Mouse (Mus musculus) heart, embryonic 14.5 days (tissue): Measurements from ENCODE around the gene Klc1. TPM values are rescaled to one million over a fixed set of nuclear protein-coding genes. Genes with fewer than 3 reads are reported as not detected.

Source experiments
- ATAC-seq: fragments of 200-750 bp; cut with Nextera tagmentation; 2 replicates; pipeline ENCODE4 v1.8.0; 2017; ENCODE audit warnings: low read depth, moderate TSS enrichment; ENCODE audit not compliant: insufficient number of reproducible peaks, insufficient read depth, low FRiP score
- H3K27ac ChIP-seq, 2 experiments: fragments of 200-500 bp in 1 of 2; fragments of 300-500 bp in 1 of 2; sonication (generic) in 1 of 2; replicated peaks in 1 of 2; 2 replicates each; pipeline ENCODE4 v1.5.1; 2012 to 2014; ENCODE audit warnings: low read depth in 2 of 2, low read length in 2 of 2, control low read depth in 1 of 2, mild to moderate bottlenecking in 1 of 2, mixed read lengths in 1 of 2; ENCODE audit not compliant: control insufficient read depth in 1 of 2, insufficient read depth in 1 of 2
- H3K27me3 ChIP-seq: fragments of 300-500 bp; sonication (generic); 2 replicates; pipeline ENCODE4 v1.6.1; 2014; ENCODE audit warnings: mild to moderate bottlenecking, low read length, control low read depth; ENCODE audit not compliant: control insufficient read depth, insufficient read depth
- H3K36me3 ChIP-seq: fragments of 300-500 bp; sonication (generic); 2 replicates; pipeline ENCODE4 v1.6.1; 2014; ENCODE audit warnings: mild to moderate bottlenecking, control low read depth, low read length, mixed read lengths; ENCODE audit not compliant: control insufficient read depth, insufficient read depth
- H3K4me1 ChIP-seq, 2 experiments: fragments of 200-500 bp in 1 of 2; fragments of 300-500 bp in 1 of 2; sonication (generic) in 1 of 2; 2 replicates each; pipeline ENCODE4 v1.6.1; 2012 to 2014; ENCODE audit warnings: low read length in 2 of 2, control low read depth in 1 of 2, mixed read lengths in 1 of 2; ENCODE audit not compliant: control insufficient read depth in 2 of 2, insufficient read depth in 2 of 2
- H3K4me2 ChIP-seq: fragments of 300-500 bp; sonication (generic); 2 replicates; pipeline ENCODE4 v1.6.1; 2014; ENCODE audit warnings: mild to moderate bottlenecking, low read length
- H3K4me3 ChIP-seq, 2 experiments: fragments of 200-500 bp in 1 of 2; fragments of 300-500 bp in 1 of 2; sonication (generic) in 1 of 2; 2 replicates each; pipeline ENCODE4 v1.5.1; 2012 to 2014; ENCODE audit warnings: low read length in 2 of 2, mild to moderate bottlenecking in 2 of 2, control low read depth in 1 of 2, low read depth in 1 of 2, moderate library complexity in 1 of 2; ENCODE audit not compliant: control insufficient read depth in 1 of 2, insufficient read depth in 1 of 2
- H3K9ac ChIP-seq: fragments of 300-500 bp; sonication (generic); 2 replicates; pipeline ENCODE4 v1.6.1; 2014; ENCODE audit warnings: mild to moderate bottlenecking, low read length
- H3K9me3 ChIP-seq: fragments of 300-500 bp; sonication (generic); 2 replicates; pipeline ENCODE4 v1.6.1; 2016; ENCODE audit warnings: low read length, control low read depth; ENCODE audit not compliant: control insufficient read depth
- WGBS: fragments of 180-500 bp; shearing (Covaris S2); extraction: QIAGEN DNeasy Blood & Tissue Kit; methylation state at CpG from one replicate; pipeline ENCODE4 v1.1.7; 2014; 5-methylcytosine and 5-hydroxymethylcytosine counted together
- polyA plus RNA-seq: library from polyadenylated mRNA; unstranded; fragments of >200 nt; fragmentation: Nextera tagmentation; extraction: Ambion mirVana; gene quantifications from 2 replicates; pipeline ENCODE4 v1.2.1, GENCODE M21; 2014

The Klc1 gene
- polyA plus RNA-seq, 1 experiment from 2014 or later = 118 TPM

DNA sequence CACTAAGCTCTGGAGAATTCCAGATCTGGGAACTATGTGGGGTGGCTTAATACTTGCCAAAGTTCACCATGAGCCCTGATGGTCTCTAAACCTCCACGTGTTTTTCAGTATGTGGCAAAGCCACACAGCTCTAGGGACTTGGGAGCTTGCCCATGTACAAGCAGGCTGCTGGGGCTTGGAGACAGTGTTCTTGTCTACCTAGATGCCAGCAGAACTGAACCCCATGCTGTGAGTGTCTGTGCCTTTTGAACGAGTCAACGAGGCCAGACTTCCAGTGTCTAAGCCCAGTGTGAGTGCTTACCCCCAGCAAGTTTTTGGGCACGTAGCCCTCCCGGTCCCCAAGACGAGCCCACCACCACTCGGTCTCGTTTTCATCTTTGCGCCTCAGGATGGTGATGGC lies 71.3 kb downstream of the Klc1 start:
- no peak overlapping the region for H3K4me2 ChIP-seq
- 90% methylated on average over 9 of the region's 9 CpGs for WGBS
- no peak for ATAC-seq

DNA sequence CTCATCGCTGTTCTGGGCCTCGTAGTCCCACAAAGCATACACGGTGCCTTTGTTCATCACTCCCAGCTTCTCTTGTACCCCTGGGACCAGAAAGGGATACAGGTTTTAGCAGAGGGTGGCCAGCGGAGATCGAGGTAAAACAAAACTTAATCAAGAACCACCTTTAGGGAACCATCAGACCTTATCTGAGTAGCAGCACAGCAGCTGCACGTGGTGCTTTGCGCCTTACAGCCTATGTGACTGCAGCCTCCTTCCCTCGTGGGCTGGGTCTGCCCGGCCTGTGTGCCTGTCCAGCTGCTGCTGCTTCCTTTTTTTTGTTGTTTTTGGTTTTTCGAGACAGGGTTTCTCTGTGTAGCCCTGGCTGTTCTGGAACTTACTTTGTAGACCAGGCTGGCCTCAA lies 71.7 kb downstream of the Klc1 start:
- no peaks in the 10 kb centered on the region for H3K27me3 ChIP-seq
- H3K4me2 ChIP-seq = no peak overlapping the region
- no peak for ATAC-seq
- WGBS = 85% methylated on average over 10 of the region's 10 CpGs
- H3K9me3 ChIP-seq = no peaks in the 10 kb centered on the region
- H3K27ac ChIP-seq = no peak overlapping the region
- peaks cover 100% of the 10 kb centered on the region for H3K36me3 ChIP-seq
- H3K4me3 ChIP-seq = no peak overlapping the region
- H3K9ac ChIP-seq = no peak overlapping the region
- H3K4me1 ChIP-seq = no peaks in the 10 kb centered on the region

More for the DNA sequence above, 71.3 kb downstream of the Klc1 start:
- Histone ChIP-seq H3K9me3 (no peaks in the 10 kb centered on the region), H3K4me1 (no peaks in the 10 kb centered on the region), H3K27ac (no peak overlapping the region), H3K36me3 (peaks cover 100% of the 10 kb centered on the region), H3K4me3 (no peak overlapping the region), H3K9ac (no peak overlapping the region), H3K27me3 (no peaks in the 10 kb centered on the region)

DNA sequence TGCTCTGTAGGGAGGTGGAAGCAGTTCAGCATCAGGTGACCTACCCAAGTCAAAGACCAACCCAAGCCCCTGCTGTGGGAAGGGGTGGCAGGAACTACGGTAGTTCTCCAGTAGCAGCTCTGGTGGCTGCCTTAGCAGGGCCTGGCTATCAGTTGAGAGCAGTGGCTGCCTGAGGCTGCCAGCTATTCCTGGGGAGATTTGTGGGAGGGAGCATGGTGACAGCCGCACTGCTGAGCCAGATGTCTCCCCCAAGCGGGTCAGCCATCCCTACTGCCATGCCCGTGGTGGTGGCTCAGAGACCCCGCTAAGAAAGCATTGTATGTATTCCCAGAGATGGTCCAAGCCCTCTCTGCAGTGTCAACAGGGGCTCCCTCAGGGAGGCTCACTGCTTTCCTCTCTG lies 74.0 kb downstream of the Klc1 start:
- Histone ChIP-seq H3K9me3 (no peaks in the 10 kb centered on the region), H3K4me2 (no peak overlapping the region), H3K4me3 (no peak overlapping the region), H3K27me3 (no peaks in the 10 kb centered on the region), H3K36me3 (peaks cover 99% of the 10 kb centered on the region), H3K27ac (no peak overlapping the region), H3K4me1 (no peaks in the 10 kb centered on the region), H3K9ac (no peak overlapping the region)
- ATAC-seq = no peak
- WGBS = 80% methylated on average over 5 of the region's 5 CpGs

DNA sequence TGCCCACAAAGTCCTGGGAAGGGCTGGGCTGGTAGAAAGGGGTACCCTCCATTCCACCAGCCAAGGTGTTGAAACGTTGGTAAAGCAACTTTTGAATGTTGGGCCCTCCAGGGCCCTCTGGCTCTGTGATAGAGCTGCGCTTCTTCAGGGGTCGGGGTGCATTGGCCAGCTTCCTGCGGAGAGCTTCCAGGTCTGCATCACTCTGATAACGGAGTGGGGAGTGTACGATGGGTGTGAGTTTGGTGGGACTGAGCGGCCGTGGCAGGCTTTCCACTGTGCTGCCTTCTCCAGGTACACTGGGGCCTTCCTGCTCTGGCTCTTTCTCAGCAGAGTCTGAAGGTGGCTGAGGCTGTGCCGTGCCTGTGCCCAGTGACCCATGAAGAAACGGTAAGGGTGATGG lies 74.8 kb downstream of the Klc1 start:
- Histone ChIP-seq H3K36me3 (peaks cover 99% of the 10 kb centered on the region), H3K27me3 (no peaks in the 10 kb centered on the region), H3K4me3 (no peak overlapping the region), H3K4me2 (no peak overlapping the region), H3K9me3 (no peaks in the 10 kb centered on the region), H3K9ac (no peak overlapping the region), H3K4me1 (no peaks in the 10 kb centered on the region), H3K27ac (no peak overlapping the region)
- WGBS = 80% methylated on average over 10 of the region's 10 CpGs
- ATAC-seq = no peak

DNA sequence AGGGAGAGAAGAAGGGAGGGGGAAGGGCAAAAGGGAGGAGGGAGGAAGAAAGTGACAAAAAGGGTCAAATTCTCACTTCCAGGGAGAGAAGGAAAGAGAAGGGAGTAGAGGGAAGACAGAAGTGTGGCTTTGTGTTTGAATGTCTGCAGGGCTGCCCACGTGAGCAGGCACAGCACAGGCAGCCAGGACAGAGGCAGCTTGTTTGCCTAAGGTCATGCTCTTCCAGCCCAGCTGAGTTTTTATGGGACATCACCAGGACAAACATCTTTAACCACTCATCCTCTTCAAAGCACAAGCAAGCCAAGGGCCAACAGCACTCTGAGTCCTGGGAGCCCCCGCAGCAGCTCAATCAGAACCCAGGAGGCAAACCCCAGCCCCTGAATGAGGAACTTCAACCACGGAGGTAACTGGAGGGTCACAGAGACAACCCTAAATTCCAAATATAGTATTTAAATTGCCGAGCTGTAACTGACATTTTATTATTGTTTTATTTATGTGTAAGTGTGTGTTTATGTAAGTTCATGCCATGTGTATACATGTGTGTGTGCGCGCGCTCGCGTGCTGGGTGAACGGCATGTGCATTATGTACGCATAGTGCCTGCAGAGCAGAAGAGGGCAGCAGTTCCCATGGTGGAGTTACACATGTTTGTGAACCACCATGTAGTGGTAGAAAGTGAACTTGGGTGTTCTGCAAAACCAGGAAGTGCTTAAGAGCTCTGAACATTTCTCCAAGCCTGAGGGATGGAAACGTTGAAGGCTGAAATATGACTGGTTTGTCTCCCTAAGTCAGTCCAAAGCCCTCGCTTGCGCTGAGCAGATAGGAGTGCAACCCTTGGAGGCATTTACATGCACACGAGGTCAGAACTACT lies 84.2 kb downstream of the Klc1 start:
- no peaks in the 10 kb centered on the region for H3K9me3 ChIP-seq
- no peak overlapping the region for H3K4me3 ChIP-seq
- no peaks in the 10 kb centered on the region for H3K27me3 ChIP-seq
- ATAC-seq = no peak
- H3K9ac ChIP-seq = no peak overlapping the region
- 85% methylated on average over 15 of the region's 15 CpGs for WGBS
- H3K4me2 ChIP-seq = no peak overlapping the region
- H3K27ac ChIP-seq = no peak overlapping the region
- peaks cover 65% of the 10 kb centered on the region for H3K36me3 ChIP-seq
- H3K4me1 ChIP-seq = no peaks in the 10 kb centered on the region

DNA sequence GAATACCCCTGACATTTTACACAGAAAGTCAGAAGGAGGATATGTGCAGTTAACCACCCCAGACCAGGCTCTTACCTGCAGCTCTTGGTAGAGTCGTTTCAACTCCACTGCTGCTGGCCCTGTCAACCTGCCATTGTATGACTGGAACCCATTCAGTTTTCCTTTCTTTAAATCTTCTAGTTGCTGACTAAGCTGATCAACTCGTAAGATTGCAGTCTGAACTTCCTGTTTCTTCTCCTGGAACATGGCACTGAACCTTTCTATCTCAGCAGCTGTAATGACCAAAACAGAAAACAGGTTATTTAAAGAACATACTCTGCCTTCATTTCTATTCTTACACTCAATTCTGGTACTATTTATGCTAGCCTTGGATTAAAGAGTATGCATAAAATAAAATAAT lies 84.8 kb downstream of the Klc1 start:
- Histone ChIP-seq H3K27me3 (no peaks in the 10 kb centered on the region), H3K4me3 (no peak overlapping the region), H3K9me3 (no peaks in the 10 kb centered on the region), H3K4me2 (no peak overlapping the region), H3K9ac (no peak overlapping the region), H3K27ac (no peak overlapping the region), H3K36me3 (peaks cover 58% of the 10 kb centered on the region), H3K4me1 (peaks cover 4 to 5% of the 10 kb centered on the region in 2 experiments; a peak in 2 of 4 replicates)
- ATAC-seq = no peak
- WGBS = 60% methylated on average over 2 of the region's 2 CpGs

- WGBS = 86% methylated on average over 4 of the region's 4 CpGs
- no peak overlapping the region for H3K9ac ChIP-seq
- H3K36me3 ChIP-seq = peaks cover 35% of the 10 kb centered on the region
- no peaks in the 10 kb centered on the region for H3K27me3 ChIP-seq
- no peak overlapping the region for H3K4me3 ChIP-seq
- ATAC-seq = no peak
- H3K9me3 ChIP-seq = no peaks in the 10 kb centered on the region
- H3K4me2 ChIP-seq = no peak overlapping the region
- H3K27ac ChIP-seq = no peak overlapping the region
- H3K4me1 ChIP-seq = peaks cover 5 to 7% of the 10 kb centered on the region in 2 experiments; a peak in 2 of 4 replicates
These were observed 87.3 kb downstream of the Klc1 start for GRCm38 (mm10) chr12:111845953-111846352.

GRCm38 (mm10) chr12:111846815-111847214 lies 88.2 kb downstream of the Klc1 start:
- H3K27me3 ChIP-seq = no peaks in the 10 kb centered on the region
- H3K36me3 ChIP-seq = peaks cover 27% of the 10 kb centered on the region
- WGBS = 85% methylated on average over 10 of the region's 10 CpGs
- H3K9ac ChIP-seq = no peak overlapping the region
- no peak overlapping the region for H3K4me3 ChIP-seq
- ATAC-seq = no peak
- H3K27ac ChIP-seq = no peak overlapping the region
- H3K4me2 ChIP-seq = no peak overlapping the region
- H3K4me1 ChIP-seq = peaks cover 5 to 7% of the 10 kb centered on the region in 2 experiments; a peak in 2 of 4 replicates
- no peaks in the 10 kb centered on the region for H3K9me3 ChIP-seq
